Mouse (Mus musculus) kidney, embryonic 14.5 days (tissue): ENCODE data around the gene Fahd1. TPM values are rescaled to one million over a fixed set of nuclear protein-coding genes. Genes with fewer than 3 reads are reported as not detected.

Experiments
- ATAC-seq: fragments of 200-750 bp; cut with Nextera tagmentation; 2 replicates; pipeline ENCODE4 v1.8.0; 2017; ENCODE audit warnings: moderate number of reproducible peaks, mild to moderate bottlenecking, moderate TSS enrichment, moderate library complexity; ENCODE audit not compliant: low FRiP score, low TSS enrichment
- H3K27ac ChIP-seq: fragments of 300-500 bp; sonication (generic); 2 replicates; pipeline ENCODE4 v1.5.1; 2014; ENCODE audit warnings: low read depth, mild to moderate bottlenecking, low read length, moderate library complexity, mixed read lengths
- H3K27me3 ChIP-seq: fragments of 300-500 bp; sonication (generic); 2 replicates; pipeline ENCODE4 v1.6.1; 2014; ENCODE audit warnings: mild to moderate bottlenecking, low read length; ENCODE audit not compliant: control insufficient read depth, insufficient read depth
- H3K36me3 ChIP-seq: fragments of 300-500 bp; sonication (generic); 2 replicates; pipeline ENCODE4 v1.6.1; 2014; ENCODE audit warnings: low read length, mixed read lengths; ENCODE audit not compliant: control insufficient read depth, insufficient read depth
- H3K4me1 ChIP-seq: fragments of 300-500 bp; sonication (generic); 2 replicates; pipeline ENCODE4 v1.6.1; 2014; ENCODE audit warnings: low read length, mixed read lengths; ENCODE audit not compliant: control insufficient read depth, insufficient read depth
- H3K4me2 ChIP-seq: fragments of 300-500 bp; sonication (generic); replicated peaks from 2 replicates; pipeline ENCODE4 v1.6.1; 2014; ENCODE audit warnings: low read depth, mild to moderate bottlenecking, low read length
- H3K4me3 ChIP-seq: fragments of 300-500 bp; sonication (generic); 2 replicates; pipeline ENCODE4 v1.5.1; 2014; ENCODE audit warnings: mild to moderate bottlenecking, low read length
- H3K9ac ChIP-seq: fragments of 300-500 bp; sonication (generic); 2 replicates; pipeline ENCODE4 v1.6.1; 2014; ENCODE audit warnings: low read depth, mild to moderate bottlenecking, low read length, moderate library complexity
- H3K9me3 ChIP-seq: fragments of 300-500 bp; sonication (generic); 2 replicates; pipeline ENCODE4 v1.6.1; 2016; ENCODE audit warnings: low read length; ENCODE audit not compliant: control insufficient read depth
- WGBS: fragments of 180-500 bp; shearing (Covaris S2); extraction: QIAGEN DNeasy Blood & Tissue Kit; methylation state at CpG from one replicate; pipeline ENCODE4 v1.1.7; 2014; 5-methylcytosine and 5-hydroxymethylcytosine counted together
- polyA plus RNA-seq: library from polyadenylated mRNA; unstranded; fragments of >200 nt; fragmentation: Nextera tagmentation; extraction: Ambion mirVana; gene quantifications from 2 replicates; pipeline ENCODE4 v1.2.1, GENCODE M21; 2014

Fahd1 gene
- polyA plus RNA-seq, 1 experiment from 2014 or later: 34.1 TPM

DNA sequence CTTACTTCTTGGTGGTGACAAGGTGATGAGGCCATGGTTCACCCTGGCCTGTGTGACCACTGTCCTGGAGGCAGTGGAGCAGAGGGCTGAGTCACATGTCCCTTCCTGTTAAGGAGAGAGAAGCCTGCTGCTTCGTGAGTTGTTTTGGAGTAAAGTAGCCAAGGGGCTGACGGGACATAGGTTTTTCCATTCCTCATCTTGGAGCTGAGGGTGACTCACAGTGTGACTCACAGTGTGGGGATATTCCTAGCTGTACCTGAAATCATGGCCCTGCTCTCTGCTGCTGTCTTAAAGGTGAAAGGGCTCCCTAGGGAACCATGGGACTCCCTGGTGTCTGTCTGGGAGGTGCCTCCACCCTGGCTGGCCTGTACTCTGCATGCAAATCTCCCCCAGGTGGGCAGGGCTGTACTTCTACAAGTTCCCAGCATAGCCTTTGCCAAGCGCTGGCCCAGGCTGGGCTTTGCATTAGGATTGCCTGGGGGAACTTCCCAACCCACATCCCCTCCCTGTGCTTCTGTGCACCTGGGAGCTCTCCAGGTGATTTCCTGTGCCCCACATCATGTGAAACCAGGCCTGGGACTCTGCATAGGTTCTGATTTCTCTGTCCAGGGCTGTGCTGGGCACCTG, 5.8 kb upstream of the Fahd1 start:
- H3K36me3 ChIP-seq: peaks cover 8% of the 10 kb centered on the region; the same call in 1 of the 2 replicates

DNA sequence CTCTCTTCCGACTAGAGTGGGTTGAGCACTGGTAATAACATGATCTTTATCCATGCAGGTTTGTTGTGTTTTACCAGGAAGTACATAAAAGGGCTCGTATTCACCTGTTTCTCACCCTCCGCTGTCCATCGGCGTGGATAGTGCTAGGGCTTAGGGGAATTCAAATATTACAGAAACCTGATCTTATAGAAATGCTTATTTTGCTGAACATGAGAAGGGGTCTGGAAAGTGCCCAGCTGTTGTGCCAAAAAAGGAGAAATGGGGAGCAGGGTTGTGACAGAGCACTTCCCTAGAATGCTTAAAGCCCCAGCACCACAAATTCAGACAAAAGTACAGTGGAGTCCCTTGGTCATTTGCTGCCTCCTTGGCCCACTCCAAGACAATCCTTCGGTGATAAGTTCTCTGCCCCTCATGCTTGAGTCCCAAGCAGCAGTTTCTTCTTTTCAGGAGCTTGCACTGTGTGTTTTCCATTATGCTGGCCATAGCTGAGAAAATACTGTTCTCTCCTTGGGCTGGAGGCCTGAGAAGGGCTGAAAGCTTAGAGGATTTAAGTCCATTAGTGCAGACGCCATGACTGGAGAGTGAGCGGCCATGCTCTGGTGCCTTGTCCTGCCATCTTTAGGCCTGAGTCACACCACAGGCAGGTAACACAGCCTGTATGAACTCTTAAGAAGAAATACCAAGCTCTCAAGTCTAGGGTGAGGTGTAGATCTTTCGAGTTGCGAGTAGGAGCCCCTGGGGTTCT, 1.4 kb upstream of the Fahd1 start:
- no peak for ATAC-seq
- WGBS: 67% methylated on average over 10 of the region's 10 CpGs
- peaks cover 4% of the 10 kb centered on the region; the same call in 1 of the 2 replicates for H3K27me3 ChIP-seq
- peaks cover 8% of the 10 kb centered on the region; the same call in 1 of the 2 replicates for H3K36me3 ChIP-seq
- H3K4me3 ChIP-seq: peak overlapping the region; percentile 85
- no peak overlapping the region for H3K27ac ChIP-seq
- H3K9me3 ChIP-seq: no peaks in the 10 kb centered on the region
- peaks cover 11% of the 10 kb centered on the region for H3K4me1 ChIP-seq
- H3K9ac ChIP-seq: peak overlapping the region; percentile 81; the same call in 1 of the 2 replicates
- H3K4me2 ChIP-seq: peak overlapping the region; percentile 87

More for the DNA sequence above, 5.8 kb upstream of the Fahd1 start:
- H3K27me3 ChIP-seq: peaks cover 4% of the 10 kb centered on the region; the same call in 1 of the 2 replicates
- H3K4me3 ChIP-seq: no peak overlapping the region
- ATAC-seq: no peak
- H3K9me3 ChIP-seq: no peaks in the 10 kb centered on the region
- no peak overlapping the region for H3K27ac ChIP-seq
- no peak overlapping the region for H3K4me2 ChIP-seq
- WGBS: 85% methylated on average over 3 of the region's 3 CpGs
- peaks cover 4% of the 10 kb centered on the region for H3K4me1 ChIP-seq
- no peak overlapping the region for H3K9ac ChIP-seq

DNA sequence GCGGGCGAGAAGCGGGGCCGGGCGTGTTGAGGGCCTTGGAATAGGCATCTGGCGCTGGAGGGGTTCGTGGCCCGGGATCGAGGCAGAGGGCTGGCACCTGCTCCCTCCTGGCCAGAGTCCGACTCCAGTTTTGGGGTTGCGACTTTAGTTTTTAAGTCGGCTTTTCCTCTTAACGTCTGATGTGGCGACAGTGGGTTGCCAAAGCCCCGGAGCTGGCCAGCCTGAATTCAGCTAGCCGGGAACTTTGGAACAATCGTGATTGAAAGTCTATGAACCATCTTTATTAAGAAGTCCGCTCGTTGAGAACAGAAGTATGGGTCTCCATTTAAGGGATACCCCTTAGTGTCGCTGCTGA, 586 bp upstream of the Fahd1 start:
- Histone ChIP-seq H3K36me3 (peaks cover 8% of the 10 kb centered on the region; the same call in 1 of the 2 replicates), H3K4me3 (peak overlapping the region; percentile 85), H3K9me3 (no peaks in the 10 kb centered on the region), H3K27ac (0 out of 2 replicates have a peak overlapping the region, but pooled peaks have one; percentile 32), H3K9ac (peak overlapping the region; percentile 81), H3K27me3 (peaks cover 4% of the 10 kb centered on the region; the same call in 1 of the 2 replicates), H3K4me1 (peaks cover 11% of the 10 kb centered on the region), H3K4me2 (peak overlapping the region; percentile 87)
- 2% methylated on average over 20 of the region's 20 CpGs for WGBS
- no peak for ATAC-seq

DNA sequence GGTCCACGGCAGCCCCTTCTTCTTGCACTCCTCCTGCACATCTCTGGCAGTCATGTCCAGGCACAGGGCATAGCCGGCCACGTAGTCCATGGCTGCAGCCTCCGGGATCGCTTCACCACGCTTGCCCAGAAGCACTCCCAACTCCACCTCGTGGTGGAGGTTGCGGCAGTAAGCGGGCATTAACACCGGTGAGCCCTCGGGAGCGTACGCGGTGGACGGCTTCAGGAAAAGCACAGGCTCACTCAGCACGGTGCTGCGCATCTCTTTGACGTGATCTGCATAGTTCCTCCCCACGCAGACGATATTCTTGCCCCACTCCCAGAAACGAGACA, 465 bp downstream of the Fahd1 start:
- Histone ChIP-seq H3K27me3 (peaks cover 8% of the 10 kb centered on the region; the same call in 1 of the 2 replicates), H3K4me3 (peak overlapping the region; percentile 85), H3K9ac (peak overlapping the region; percentile 81), H3K36me3 (peaks cover 8% of the 10 kb centered on the region; the same call in 1 of the 2 replicates), H3K4me1 (peaks cover 11% of the 10 kb centered on the region), H3K4me2 (peak overlapping the region; percentile 84), H3K9me3 (no peaks in the 10 kb centered on the region), H3K27ac (peak overlapping the region; percentile 96)
- peak; percentile 63; the same call in 1 of the 2 replicates for ATAC-seq
- WGBS: 1% methylated on average over 21 of the region's 21 CpGs

DNA sequence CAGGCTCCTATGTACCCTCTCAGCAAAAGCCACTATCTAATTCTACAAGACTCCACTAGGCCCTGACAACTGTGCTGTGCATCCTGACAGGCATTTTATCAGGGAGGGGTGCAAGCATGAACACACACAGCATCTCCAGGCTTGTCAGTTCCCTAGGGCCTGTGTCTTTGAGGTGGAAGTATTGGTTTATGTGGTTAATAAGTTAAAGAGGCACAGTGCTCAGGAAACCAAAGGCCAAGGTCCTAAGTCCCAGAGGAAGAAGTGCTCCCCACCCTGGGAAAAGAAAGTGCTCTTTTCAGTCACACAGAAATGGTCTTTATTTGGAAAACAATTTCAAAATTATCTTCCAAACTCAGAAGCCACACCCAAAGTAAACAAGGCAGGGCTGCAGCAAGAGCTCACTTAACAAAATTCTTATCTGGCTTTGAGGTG, 1.5 kb downstream of the Fahd1 start:
- Histone ChIP-seq H3K9ac (no peak overlapping the region; the same call in 1 of the 2 replicates), H3K4me1 (peaks cover 11% of the 10 kb centered on the region), H3K27ac (no peak overlapping the region), H3K9me3 (no peaks in the 10 kb centered on the region), H3K36me3 (peaks cover 2% of the 10 kb centered on the region; the same call in 1 of the 2 replicates), H3K4me3 (peak overlapping the region; percentile 85), H3K27me3 (peaks cover 8% of the 10 kb centered on the region; the same call in 1 of the 2 replicates), H3K4me2 (peak overlapping the region; percentile 84)
- ATAC-seq: no peak

DNA sequence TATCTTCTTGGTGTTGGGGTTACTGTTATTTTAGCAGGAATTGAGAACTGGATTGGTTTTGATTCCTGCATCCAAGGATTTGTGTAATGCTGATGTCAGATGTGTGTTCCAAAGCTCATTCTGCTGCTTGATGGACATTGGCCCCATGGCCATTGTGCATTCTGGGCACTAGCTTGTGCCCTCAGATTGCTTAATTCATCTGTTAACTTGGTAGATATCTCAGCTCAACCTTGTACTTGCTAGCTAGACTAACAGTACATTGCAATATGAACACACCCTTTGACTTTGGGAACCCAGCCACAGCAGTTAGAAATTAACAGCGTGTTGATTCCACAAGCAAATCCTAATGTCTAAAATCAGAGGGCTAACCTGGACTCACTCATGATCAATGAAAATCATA, 2.8 kb downstream of the Fahd1 start:
- Histone ChIP-seq H3K9ac (no peak overlapping the region), H3K36me3 (no peaks in the 10 kb centered on the region), H3K4me2 (no peak overlapping the region), H3K27me3 (peaks cover 8% of the 10 kb centered on the region; the same call in 1 of the 2 replicates), H3K27ac (no peak overlapping the region), H3K9me3 (no peaks in the 10 kb centered on the region), H3K4me1 (peaks cover 11% of the 10 kb centered on the region), H3K4me3 (no peak overlapping the region)
- 89% methylated on average over 1 of the region's 1 CpGs for WGBS
- no peak for ATAC-seq

DNA sequence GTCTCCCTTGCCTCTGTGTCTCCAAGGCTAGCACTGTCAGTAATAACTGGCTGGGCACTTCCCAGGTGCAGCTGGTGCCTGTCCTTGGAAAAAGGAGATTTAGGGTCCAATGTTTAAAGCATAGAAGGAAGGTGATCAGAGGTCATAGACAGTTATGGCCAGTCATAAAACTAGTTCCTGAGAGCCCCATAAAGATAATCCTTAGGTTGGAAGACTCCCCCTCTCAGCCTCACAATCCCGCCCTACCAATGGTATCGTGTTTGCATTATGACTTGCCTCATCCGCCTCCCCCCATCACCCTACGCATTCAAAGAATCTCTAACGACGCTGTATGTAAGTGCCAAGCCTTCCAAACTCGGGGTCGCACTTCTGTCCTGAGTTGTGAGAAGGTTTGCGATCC, 5.6 kb downstream of the Fahd1 start:
- ATAC-seq: no peak
- Histone ChIP-seq H3K4me3 (no peak overlapping the region), H3K27ac (no peak overlapping the region), H3K4me1 (0 out of 2 replicates have a peak, but pooled peaks cover 4% of the 10 kb centered on the region), H3K9me3 (no peaks in the 10 kb centered on the region), H3K4me2 (no peak overlapping the region), H3K9ac (no peak overlapping the region), H3K36me3 (no peaks in the 10 kb centered on the region), H3K27me3 (peaks cover 4% of the 10 kb centered on the region; the same call in 1 of the 2 replicates)
- WGBS: 15% methylated on average over 9 of the region's 9 CpGs

DNA sequence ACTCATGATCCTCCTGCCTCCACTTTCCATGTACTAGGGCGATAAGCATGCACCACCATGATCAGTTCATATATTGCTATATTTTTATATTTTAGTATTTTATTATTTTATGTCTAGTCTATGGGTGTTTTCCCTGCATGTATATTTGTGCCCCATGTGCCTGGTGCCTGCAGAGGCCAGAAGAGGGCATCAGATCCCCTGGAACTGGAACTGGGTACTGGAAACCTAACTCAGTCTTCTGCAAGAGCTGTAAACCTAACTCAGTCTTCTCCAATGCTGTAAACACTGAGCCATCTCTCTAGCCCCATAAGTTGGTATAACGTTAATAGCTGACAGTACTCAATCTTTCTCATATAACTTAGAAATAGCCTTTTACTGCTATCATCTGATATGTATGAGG, 7.5 kb downstream of the Fahd1 start:
- no peak overlapping the region for H3K27ac ChIP-seq
- H3K4me3 ChIP-seq: no peak overlapping the region
- H3K4me1 ChIP-seq: no peaks in the 10 kb centered on the region
- 59% methylated on average over 2 of the region's 2 CpGs for WGBS
- H3K9me3 ChIP-seq: no peaks in the 10 kb centered on the region
- ATAC-seq: no peak
- H3K4me2 ChIP-seq: no peak overlapping the region
- no peak overlapping the region for H3K9ac ChIP-seq
- no peaks in the 10 kb centered on the region for H3K36me3 ChIP-seq
- H3K27me3 ChIP-seq: peaks cover 4% of the 10 kb centered on the region; the same call in 1 of the 2 replicates

DNA sequence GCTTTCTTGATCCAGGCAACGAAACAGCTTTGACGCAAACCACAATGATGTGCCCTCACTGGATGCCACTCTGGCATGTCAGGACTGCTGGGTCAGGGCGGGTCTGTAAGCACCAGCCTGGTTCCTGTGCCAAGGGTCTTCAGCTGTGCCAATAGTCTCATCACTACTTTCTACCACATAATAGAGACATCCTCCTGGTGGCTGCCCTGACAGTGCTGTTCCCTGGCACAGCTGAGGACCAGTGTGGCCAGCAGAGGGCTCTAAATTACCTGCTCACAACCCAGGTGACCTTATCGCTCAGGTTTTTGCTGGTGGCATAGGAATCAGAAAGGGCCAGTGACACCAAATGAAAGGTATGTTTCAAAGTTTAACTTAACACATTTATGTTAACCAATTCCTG, 9.0 kb downstream of the Fahd1 start:
- Histone ChIP-seq H3K4me1 (no peaks in the 10 kb centered on the region), H3K27ac (no peak overlapping the region), H3K27me3 (peaks cover 4% of the 10 kb centered on the region; the same call in 1 of the 2 replicates), H3K9ac (no peak overlapping the region), H3K4me3 (no peak overlapping the region), H3K36me3 (no peaks in the 10 kb centered on the region), H3K9me3 (no peaks in the 10 kb centered on the region), H3K4me2 (no peak overlapping the region)
- no peak for ATAC-seq
- WGBS: 59% methylated on average over 4 of the region's 4 CpGs
